In genomic region chr5:39052490-39053250, GRCm38 (mm10) we compare ENCODE assay signal across 17 mouse cellular contexts.
DNase-seq lines count a peak whose midpoint lies in the region; ATAC-seq lines count a peak whose summit lies in the region.
"Had no signal": no experiment of that assay in that cellular context is flagged by ENCODE, and none has a peak within 500 bp of the region (broad histone marks: within the 10 kb centered on the region; RNA-seq: fewer than 3 reads in every experiment).

No protein-coding gene starts in this region.

- 87% methylated on average over 8 of the region's 8 CpGs for whole genome bisulfite sequencing in hindbrain, embryonic 14.5 days

- no peak overlapping the region for H3K4me3 ChIP-seq in hindbrain, embryonic 14.5 days (replicated peaks; ENCODE audit: low read length)
- H3K4me3 ChIP-seq: erythroblast, embryonic 14.5 days; heart, embryonic 15.5 days; hindbrain, embryonic 15.5 days; neural tube, embryonic 12.5 days had no signal

- H3K27ac ChIP-seq in hindbrain, embryonic 14.5 days: no peak overlapping the region
- H3K27ac ChIP-seq: heart, embryonic 15.5 days; hindbrain, embryonic 15.5 days; neural tube, embryonic 12.5 days had no signal

- H3K9ac ChIP-seq in hindbrain, embryonic 14.5 days: no peak overlapping the region
- H3K9ac ChIP-seq: heart, embryonic 15.5 days; hindbrain, embryonic 15.5 days; neural tube, embryonic 12.5 days had no signal

- ATAC-seq in hindbrain, embryonic 14.5 days (ENCODE audit: low FRiP score): no peak
- no peak for ATAC-seq in megakaryocyte progenitor cell, adult 5-6 weeks (replicated peaks; ENCODE audit: poor library complexity)

- peak; percentile 77 for DNase-seq in right cerebral cortex, adult 18-20 months
- no peak for DNase-seq in right cerebral cortex, postnatal 14 days
- DNase-seq in forelimb bud, embryonic 11.5 days (ENCODE audit: low read depth, low spot score): peak; percentile 17
- DNase-seq in layer of hippocampus, adult 9-10 months (ENCODE audit: low spot score): peak; percentile 48
- DNase-seq in right cerebral cortex, postnatal 25 days: peak; percentile 73
- no peak for DNase-seq in gastrocnemius, postnatal 10 days
- no peak for DNase-seq in hindbrain, embryonic 14.5 days (ENCODE audit: low spot score)
- DNase-seq: cerebellum, adult 11 months; kidney, adult 18-20 months; kidney, postnatal 36 days; lung, adult 18-20 months; retina, postnatal 1 day had no signal

- no peaks in the 10 kb centered on the region for H3K4me1 ChIP-seq in hindbrain, embryonic 14.5 days (replicated peaks; ENCODE audit: control insufficient read depth, insufficient read depth, low read length)
- H3K4me1 ChIP-seq: heart, embryonic 15.5 days; hindbrain, embryonic 15.5 days; neural tube, embryonic 12.5 days had no signal

- H3K4me2 ChIP-seq in hindbrain, embryonic 14.5 days (replicated peaks): no peak overlapping the region
- H3K4me2 ChIP-seq: heart, embryonic 15.5 days; hindbrain, embryonic 15.5 days; neural tube, embryonic 12.5 days had no signal

- no peaks in the 10 kb centered on the region for H3K36me3 ChIP-seq in hindbrain, embryonic 14.5 days (replicated peaks; ENCODE audit: control insufficient read depth, insufficient read depth)
- H3K36me3 ChIP-seq: heart, embryonic 15.5 days; hindbrain, embryonic 15.5 days; neural tube, embryonic 12.5 days had no signal

- no peaks in the 10 kb centered on the region for H3K27me3 ChIP-seq in hindbrain, embryonic 14.5 days (ENCODE audit: control insufficient read depth, insufficient read depth, low read length)
- H3K27me3 ChIP-seq: heart, embryonic 15.5 days; hindbrain, embryonic 15.5 days; neural tube, embryonic 12.5 days had no signal

- no peaks in the 10 kb centered on the region for H3K9me3 ChIP-seq in hindbrain, embryonic 14.5 days (ENCODE audit: control insufficient read depth, low read length)
- H3K9me3 ChIP-seq: heart, embryonic 15.5 days; hindbrain, embryonic 15.5 days; neural tube, embryonic 12.5 days had no signal

Comparison
In these comparisons a context has a peak if more than half of its experiments do, and no peak if none do; other contexts are left out.
1. DNase-seq: peak in right cerebral cortex, adult 18-20 months (single experiment), forelimb bud, embryonic 11.5 days (single experiment), layer of hippocampus, adult 9-10 months (single experiment) and right cerebral cortex, postnatal 25 days (single experiment); none in right cerebral cortex, postnatal 14 days (single experiment), gastrocnemius, postnatal 10 days (single experiment) and hindbrain, embryonic 14.5 days (single experiment).